Comparison of ENCODE assay signal across 7 mouse cellular contexts in genomic region chr13:23543965-23544786, GRCm38 (mm10). TPM values are rescaled to one million over a fixed set of nuclear protein-coding genes. Genes with fewer than 3 reads are reported as not detected.
DNase-seq lines count a peak whose midpoint lies in the region; ATAC-seq lines count a peak whose summit lies in the region.

Gene Hist1h3f (plus strand): TSS chr13:23544052.

- no peaks in the 10 kb centered on the region for H3K36me3 ChIP-seq in hindbrain, embryonic 15.5 days

- peak; percentile 92 for DNase-seq in adipocyte (ENCODE audit: low spot score)
- peak; percentile 69 to 78 for DNase-seq in cerebellum, postnatal 25 days
- DNase-seq in frontal cortex, postnatal 36 days (ENCODE audit: low spot score in 2 of 2) = peak; percentile 75 to 89
- DNase-seq in left cerebral cortex, adult 11 months (ENCODE audit: low spot score) = peak; percentile 90
- peak; percentile 91 for DNase-seq in lung, postnatal 36 days
- DNase-seq in right cerebral cortex, postnatal 14 days = peak; percentile 25

- H3K27me3 ChIP-seq in hindbrain, embryonic 15.5 days = no peaks in the 10 kb centered on the region

- peak within 1 kb of the TSS; percentile 61 for H3K9ac ChIP-seq in hindbrain, embryonic 15.5 days

- peak within 1 kb of the TSS; percentile 87 for H3K4me2 ChIP-seq in hindbrain, embryonic 15.5 days

- H3K27ac ChIP-seq in hindbrain, embryonic 15.5 days (replicated peaks) = peak within 1 kb of the TSS; percentile 90

- no peaks in the 10 kb centered on the region for H3K9me3 ChIP-seq in hindbrain, embryonic 15.5 days

- peak within 1 kb of the TSS; percentile 55 for H3K4me3 ChIP-seq in hindbrain, embryonic 15.5 days

- peak; percentile 96 for ATAC-seq in hindbrain, embryonic 15.5 days (ENCODE audit: low FRiP score, low read depth)

- WGBS in hindbrain, embryonic 15.5 days = under 1% methylated on average over 34 of the region's 45 CpGs

- peaks cover 8% of the 10 kb centered on the region for H3K4me1 ChIP-seq in hindbrain, embryonic 15.5 days (replicated peaks)

RNA-seq across cellular contexts. Expression of gene Hist1h3f, which starts in this region (rescaled TPM):
- 0.21 and 0.62 TPM in 2 replicates for polyA plus RNA-seq in hindbrain, embryonic 15.5 days (2015; fragmentation: Nextera tagmentation; extraction: Ambion mirVana)

Comparison
In these comparisons a context has a peak if more than half of its experiments do, and no peak if none do; other contexts are left out.
1. Peak in every context shown above with its lines: DNase-seq, ATAC-seq, H3K4me3 ChIP-seq and H3K27ac ChIP-seq.
2. Peak in ATAC-seq, H3K4me3 ChIP-seq, H3K27ac ChIP-seq, H3K9ac ChIP-seq and H3K4me2 ChIP-seq in hindbrain, embryonic 15.5 days; RNA of the gene not detected or under 1 TPM.
3. DNase-seq: peak in every context shown above with its lines; median percentile 92 in adipocyte; 91 in lung, postnatal 36 days; 90 in left cerebral cortex, adult 11 months; 82 in frontal cortex, postnatal 36 days; 74 in cerebellum, postnatal 25 days; 25 in right cerebral cortex, postnatal 14 days.